Mouse (Mus musculus) liver, adult 2 months (tissue): ENCODE measurements at regions not wholly inside any gene's neighbourhood (a gene's known extent, or its start where the extent isn't known, plus 50 kb on each side); places are given as distances from the start of the nearest gene placed in this dataset.

Source experiments
- CTCF ChIP-seq: fragments of 200-500 bp; IDR thresholded peaks from 2 replicates; pipeline ENCODE4 v1.5.1; 2011; ENCODE audit warnings: low read depth, low read length, control low read depth
- POLR2A ChIP-seq: fragments of 200-500 bp; IDR thresholded peaks from 2 replicates; pipeline ENCODE4 v1.6.1; 2011; ENCODE audit warnings: low read length, control low read depth; ENCODE audit not compliant: insufficient read depth; ENCODE audit errors: extremely low read depth

- TF ChIP-seq CTCF = no peak
- no peak for TF ChIP-seq POLR2A
Observed at GRCm38 (mm10) chr7:124676854-124677515, 694.3 kb downstream of the Hs3st4 start.
